Mouse (Mus musculus): Measurements from ENCODE around the gene Adamts7.

Gene Adamts7

GRCm38 (mm10) chr9:90245781-90246180 is 82.9 kb downstream of the Adamts7 start:
- H3K36me3 ChIP-seq (ENCODE audit: insufficient read depth, low read length), result peaks cover 36% of the 10 kb centered on the region
- H3K27me3 ChIP-seq (ENCODE audit: insufficient read depth, low read length), result no peaks in the 10 kb centered on the region
- no peak overlapping the region for H3K4me3 ChIP-seq (replicated peaks; ENCODE audit: low read length)
- no peaks in the 10 kb centered on the region for H3K9me3 ChIP-seq (ENCODE audit: low read length)
- TF ChIP-seq CTCF (conservative IDR thresholded peaks at IDR 0.05; ENCODE audit: low read length) (no peak), POU5F1 (IDR thresholded peaks at IDR 0.05; ENCODE audit: borderline replicate concordance, low read length) (no peak), NANOG (IDR thresholded peaks at IDR 0.05; ENCODE audit: borderline replicate concordance, low read length) (no peak)
- H3K4me1 ChIP-seq (replicated peaks; ENCODE audit: low read depth, low read length), result peaks cover 15% of the 10 kb centered on the region; the same call in 1 of the 2 replicates

GRCm38 (mm10) chr9:90247316-90247715 is 84.4 kb downstream of the Adamts7 start:
- no peak for TF ChIP-seq POU5F1 (IDR thresholded peaks at IDR 0.05; ENCODE audit: borderline replicate concordance, low read length)
- TF ChIP-seq NANOG (IDR thresholded peaks at IDR 0.05; ENCODE audit: borderline replicate concordance, low read length), result no peak
- TF ChIP-seq CTCF (conservative IDR thresholded peaks at IDR 0.05; ENCODE audit: low read length), result no peak

GRCm38 (mm10) chr9:90248326-90248725 is 85.5 kb downstream of the Adamts7 start:
- TF ChIP-seq CTCF (conservative IDR thresholded peaks at IDR 0.05; ENCODE audit: low read length) (no peak), POU5F1 (IDR thresholded peaks at IDR 0.05; ENCODE audit: borderline replicate concordance, low read length) (no peak), NANOG (IDR thresholded peaks at IDR 0.05; ENCODE audit: borderline replicate concordance, low read length) (no peak)
- peaks cover 15% of the 10 kb centered on the region; the same call in 1 of the 2 replicates for H3K4me1 ChIP-seq (replicated peaks; ENCODE audit: low read depth, low read length)

More at GRCm38 (mm10) chr9:90247316-90247715, 84.4 kb downstream of the Adamts7 start:
- Histone ChIP-seq H3K27me3 (ENCODE audit: insufficient read depth, low read length) (no peaks in the 10 kb centered on the region), H3K4me3 (replicated peaks; ENCODE audit: low read length) (no peak overlapping the region), H3K36me3 (ENCODE audit: insufficient read depth, low read length) (peaks cover 34% of the 10 kb centered on the region), H3K4me1 (replicated peaks; ENCODE audit: low read depth, low read length) (peaks cover 15% of the 10 kb centered on the region; the same call in 1 of the 2 replicates), H3K9me3 (ENCODE audit: low read length) (no peaks in the 10 kb centered on the region)

GRCm38 (mm10) chr9:90249036-90249435 is 86.2 kb downstream of the Adamts7 start:
- no peaks in the 10 kb centered on the region for H3K9me3 ChIP-seq (ENCODE audit: low read length)
- no peak overlapping the region for H3K4me3 ChIP-seq (replicated peaks; ENCODE audit: low read length)
- H3K27me3 ChIP-seq (ENCODE audit: insufficient read depth, low read length), result no peaks in the 10 kb centered on the region
- H3K4me1 ChIP-seq (replicated peaks; ENCODE audit: low read depth, low read length), result peaks cover 15% of the 10 kb centered on the region; the same call in 1 of the 2 replicates
- peaks cover 34% of the 10 kb centered on the region for H3K36me3 ChIP-seq (ENCODE audit: insufficient read depth, low read length)
- no peak for TF ChIP-seq NANOG (IDR thresholded peaks at IDR 0.05; ENCODE audit: borderline replicate concordance, low read length)
- no peak for TF ChIP-seq POU5F1 (IDR thresholded peaks at IDR 0.05; ENCODE audit: borderline replicate concordance, low read length)
- TF ChIP-seq CTCF (conservative IDR thresholded peaks at IDR 0.05; ENCODE audit: low read length), result no peak

More at GRCm38 (mm10) chr9:90248326-90248725, 85.5 kb downstream of the Adamts7 start:
- Histone ChIP-seq H3K36me3 (ENCODE audit: insufficient read depth, low read length) (peaks cover 34% of the 10 kb centered on the region), H3K4me3 (replicated peaks; ENCODE audit: low read length) (no peak overlapping the region), H3K9me3 (ENCODE audit: low read length) (no peaks in the 10 kb centered on the region), H3K27me3 (ENCODE audit: insufficient read depth, low read length) (no peaks in the 10 kb centered on the region)

- no peak for TF ChIP-seq POU5F1 (IDR thresholded peaks at IDR 0.05; ENCODE audit: borderline replicate concordance, low read length)
- no peak for TF ChIP-seq NANOG (IDR thresholded peaks at IDR 0.05; ENCODE audit: borderline replicate concordance, low read length)
- TF ChIP-seq CTCF (conservative IDR thresholded peaks at IDR 0.05; ENCODE audit: low read length), result no peak
- Histone ChIP-seq H3K9me3 (ENCODE audit: low read length) (no peaks in the 10 kb centered on the region), H3K4me3 (replicated peaks; ENCODE audit: low read length) (no peak overlapping the region), H3K4me1 (replicated peaks; ENCODE audit: low read depth, low read length) (peaks cover 15% of the 10 kb centered on the region; the same call in 1 of the 2 replicates), H3K36me3 (ENCODE audit: insufficient read depth, low read length) (peaks cover 29% of the 10 kb centered on the region), H3K27me3 (ENCODE audit: insufficient read depth, low read length) (no peaks in the 10 kb centered on the region)
Observed at GRCm38 (mm10) chr9:90250141-90250775, 87.4 kb downstream of the Adamts7 start.

GRCm38 (mm10) chr9:90250964-90251750 is 88.3 kb downstream of the Adamts7 start:
- TF ChIP-seq POU5F1 (IDR thresholded peaks at IDR 0.05; ENCODE audit: borderline replicate concordance, low read length) (no peak), CTCF (conservative IDR thresholded peaks at IDR 0.05; ENCODE audit: low read length) (no peak), NANOG (IDR thresholded peaks at IDR 0.05; ENCODE audit: borderline replicate concordance, low read length) (no peak)
- H3K4me1 ChIP-seq (replicated peaks; ENCODE audit: low read depth, low read length), result peaks cover 15% of the 10 kb centered on the region; the same call in 1 of the 2 replicates
- H3K9me3 ChIP-seq (ENCODE audit: low read length), result no peaks in the 10 kb centered on the region
- H3K36me3 ChIP-seq (ENCODE audit: insufficient read depth, low read length), result peaks cover 21% of the 10 kb centered on the region
- H3K4me3 ChIP-seq (replicated peaks; ENCODE audit: low read length), result no peak overlapping the region
- H3K27me3 ChIP-seq (ENCODE audit: insufficient read depth, low read length), result no peaks in the 10 kb centered on the region

- no peak overlapping the region for H3K4me3 ChIP-seq (replicated peaks; ENCODE audit: low read length)
- TF ChIP-seq POU5F1 (IDR thresholded peaks at IDR 0.05; ENCODE audit: borderline replicate concordance, low read length) (no peak), NANOG (IDR thresholded peaks at IDR 0.05; ENCODE audit: borderline replicate concordance, low read length) (no peak), CTCF (conservative IDR thresholded peaks at IDR 0.05; ENCODE audit: low read length) (no peak)
- H3K36me3 ChIP-seq (ENCODE audit: insufficient read depth, low read length), result peaks cover 6% of the 10 kb centered on the region; the same call in 1 of the 2 replicates
- no peaks in the 10 kb centered on the region for H3K27me3 ChIP-seq (ENCODE audit: insufficient read depth, low read length)
- no peaks in the 10 kb centered on the region for H3K9me3 ChIP-seq (ENCODE audit: low read length)
- H3K4me1 ChIP-seq (replicated peaks; ENCODE audit: low read depth, low read length), result peaks cover 19% of the 10 kb centered on the region
Observed at GRCm38 (mm10) chr9:90253181-90253580, 90.3 kb downstream of the Adamts7 start.

GRCm38 (mm10) chr9:90255844-90256405 is 93.1 kb downstream of the Adamts7 start:
- Histone ChIP-seq H3K27me3 (ENCODE audit: insufficient read depth, low read length) (no peaks in the 10 kb centered on the region), H3K36me3 (ENCODE audit: insufficient read depth, low read length) (peaks cover 4% of the 10 kb centered on the region; the same call in 1 of the 2 replicates), H3K4me3 (replicated peaks; ENCODE audit: low read length) (no peak overlapping the region), H3K4me1 (replicated peaks; ENCODE audit: low read depth, low read length) (peaks cover 21% of the 10 kb centered on the region), H3K9me3 (ENCODE audit: low read length) (no peaks in the 10 kb centered on the region)
- no peak for TF ChIP-seq NANOG (IDR thresholded peaks at IDR 0.05; ENCODE audit: borderline replicate concordance, low read length)
- no peak for TF ChIP-seq CTCF (conservative IDR thresholded peaks at IDR 0.05; ENCODE audit: low read length)
- no peak for TF ChIP-seq POU5F1 (IDR thresholded peaks at IDR 0.05; ENCODE audit: borderline replicate concordance, low read length)

Data from E14TG2a.4 (cell line).